Mouse (Mus musculus) thymus, adult 2 months (tissue): ENCODE data around the gene Vmn1r151.
"Not testable (repeated sequence)": the region's sequence is repeated elsewhere in the genome, so short reads cannot be mapped to it uniquely, and the experiment has no call there.

ENCODE experiments used
- CTCF ChIP-seq: fragments of 200-500 bp; IDR thresholded peaks from 2 replicates; pipeline ENCODE4 v1.5.1; 2012; ENCODE audit warnings: mild to moderate bottlenecking, control low read depth, low read length, moderate library complexity, borderline replicate concordance; ENCODE audit not compliant: control insufficient read depth, poor library complexity, insufficient read depth; ENCODE audit errors: extremely low read depth
- POLR2A ChIP-seq: fragments of 200-500 bp; IDR thresholded peaks from 2 replicates; pipeline ENCODE4 v1.6.1; 2012; ENCODE audit warnings: mild to moderate bottlenecking, low read length, control low read depth, moderate library complexity; ENCODE audit not compliant: control insufficient read depth, poor library complexity, insufficient read depth; ENCODE audit errors: extremely low read depth

GRCm38 (mm10) chr7:22463975-22464374, 35.5 kb downstream of the Vmn1r151 start, which contains the start of gene Gm10665:
- TF ChIP-seq POLR2A, CTCF: not testable (repeated sequence)
